Mouse (Mus musculus): ENCODE results near the gene Ctf1.
"Not testable (repeated sequence)": the region's sequence is repeated elsewhere in the genome, so short reads cannot be mapped to it uniquely, and the experiment has no call there.

Gene Ctf1

DNA sequence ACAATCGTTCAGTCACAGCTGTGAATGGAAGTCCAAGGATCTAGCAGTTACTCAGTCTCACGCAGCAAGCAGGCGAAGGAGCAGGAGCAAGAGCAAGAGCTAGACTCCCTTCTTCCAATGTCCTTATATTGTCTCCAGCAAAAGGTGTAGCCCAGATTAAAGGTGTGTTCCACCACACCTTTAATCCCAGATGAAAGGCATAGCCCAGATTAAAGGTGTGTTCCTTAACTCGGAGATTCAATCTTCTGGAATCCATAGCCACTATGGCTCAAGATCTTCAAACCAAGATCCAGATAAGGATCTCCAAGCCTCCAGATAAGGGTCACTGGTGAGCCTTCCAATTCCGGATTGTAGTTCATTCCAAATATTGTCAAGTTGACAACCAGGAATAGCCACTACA is 19.5 kb downstream of the Ctf1 start, which contains the start of gene Ctf2:
TSS of gene Ctf2 (minus strand) at position 101 of the 400 bp plus-strand sequence.
- DNase-seq (ENCODE audit: low spot score in 2 of 2): not testable (repeated sequence)

DNA sequence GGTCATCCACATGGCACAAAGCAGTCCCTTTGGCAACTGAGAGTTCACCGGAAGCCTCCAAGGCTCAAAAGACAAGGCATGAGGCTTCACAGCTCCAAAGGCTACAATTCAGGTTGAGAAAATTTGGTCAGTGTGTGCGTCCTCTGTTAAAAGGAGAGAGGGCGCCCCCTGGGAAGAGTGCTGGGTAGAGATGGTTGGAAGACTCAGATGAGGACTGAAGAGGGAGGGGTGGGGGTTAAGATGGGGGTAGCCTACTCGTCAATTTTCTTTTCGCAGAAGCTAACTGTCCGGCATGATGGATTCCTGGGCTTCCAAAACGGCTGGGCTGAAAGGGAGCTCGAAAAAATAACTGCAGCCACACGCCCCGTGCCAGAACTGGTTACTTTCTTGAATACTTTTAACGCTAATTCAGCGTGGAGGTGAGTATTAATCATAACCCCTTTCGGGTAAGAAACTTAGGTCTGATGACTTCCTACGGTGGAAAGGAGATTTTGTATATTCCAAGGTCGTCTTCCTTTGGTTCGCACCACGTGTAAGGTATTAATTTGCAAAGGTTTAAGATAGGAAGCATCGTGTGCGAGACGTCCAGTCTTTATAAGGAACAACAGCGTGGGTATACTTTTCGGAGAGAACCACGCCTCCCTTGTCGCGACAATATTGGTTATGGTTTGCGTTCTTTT is 32.0 kb downstream of the Ctf1 start, which contains the start of gene Fbxl19:
TSS of gene Fbxl19 (plus strand) at position 178 of the 680 bp plus-strand sequence.
- peak; percentile 61 to 70 for DNase-seq (ENCODE audit: low spot score in 2 of 2)

DNA sequence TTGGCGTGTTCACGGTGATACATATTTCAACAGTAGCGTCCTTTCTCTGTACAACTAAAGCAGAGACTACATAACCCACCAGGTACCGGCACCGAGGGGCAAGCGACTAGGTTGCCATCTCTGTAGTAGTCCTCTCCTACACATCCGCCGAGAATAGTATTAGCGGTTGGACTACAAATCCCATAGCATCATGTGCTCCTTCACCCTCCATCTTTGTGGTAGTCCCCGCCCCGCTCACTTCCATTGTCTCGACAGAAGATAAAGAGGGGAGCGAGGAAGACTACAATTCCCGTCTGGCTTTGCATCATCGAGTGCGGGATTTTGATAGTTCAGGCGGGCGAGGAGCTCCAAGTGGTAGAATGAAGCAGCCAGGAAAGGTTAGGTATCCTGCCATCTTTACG is 32.7 kb downstream of the Ctf1 start:
- DNase-seq (ENCODE audit: low spot score in 2 of 2): peak; percentile 87 to 91

DNA sequence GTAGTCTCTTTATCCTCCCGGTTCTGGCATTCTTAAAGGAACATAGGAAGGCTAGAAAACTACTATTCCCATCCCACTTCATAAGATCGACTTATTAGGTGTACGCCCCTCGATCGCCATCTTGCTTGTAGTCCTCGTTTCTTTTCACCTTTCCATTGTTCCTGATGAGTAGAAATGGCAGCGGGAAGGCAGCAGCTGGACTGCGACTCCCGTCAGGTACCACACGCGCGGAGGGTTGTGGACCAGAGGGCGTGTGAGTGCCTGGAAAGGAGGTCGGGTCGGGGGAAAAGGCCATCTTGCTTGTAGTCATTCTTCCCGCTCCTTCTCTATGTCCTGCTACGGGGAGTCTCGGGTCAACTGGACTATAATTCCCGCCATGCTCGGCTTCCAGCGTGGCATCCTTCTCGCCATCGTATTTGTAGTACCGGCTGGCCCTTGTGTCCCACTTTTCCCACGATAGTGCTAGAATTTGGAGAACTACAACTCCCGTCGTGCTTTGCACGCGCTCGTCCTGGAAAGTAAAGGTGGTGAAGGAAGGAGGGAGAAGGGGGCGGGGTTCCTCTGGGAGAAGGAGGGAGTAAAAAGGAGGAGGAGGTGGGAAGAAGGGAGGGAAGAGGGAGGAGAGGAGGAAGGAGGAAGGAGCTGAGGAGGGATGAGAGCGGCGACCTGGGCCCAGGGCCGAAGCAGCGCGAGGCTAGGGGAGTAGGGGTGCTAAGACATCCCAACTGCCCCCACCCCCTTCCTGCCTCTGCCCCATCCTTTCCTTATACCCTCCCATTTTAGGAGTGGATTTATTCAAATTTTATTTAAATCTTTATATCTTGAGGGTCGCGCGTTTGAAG is 33.3 kb downstream of the Ctf1 start:
- DNase-seq (ENCODE audit: low spot score in 2 of 2): peak; percentile 94 to 97

DNA sequence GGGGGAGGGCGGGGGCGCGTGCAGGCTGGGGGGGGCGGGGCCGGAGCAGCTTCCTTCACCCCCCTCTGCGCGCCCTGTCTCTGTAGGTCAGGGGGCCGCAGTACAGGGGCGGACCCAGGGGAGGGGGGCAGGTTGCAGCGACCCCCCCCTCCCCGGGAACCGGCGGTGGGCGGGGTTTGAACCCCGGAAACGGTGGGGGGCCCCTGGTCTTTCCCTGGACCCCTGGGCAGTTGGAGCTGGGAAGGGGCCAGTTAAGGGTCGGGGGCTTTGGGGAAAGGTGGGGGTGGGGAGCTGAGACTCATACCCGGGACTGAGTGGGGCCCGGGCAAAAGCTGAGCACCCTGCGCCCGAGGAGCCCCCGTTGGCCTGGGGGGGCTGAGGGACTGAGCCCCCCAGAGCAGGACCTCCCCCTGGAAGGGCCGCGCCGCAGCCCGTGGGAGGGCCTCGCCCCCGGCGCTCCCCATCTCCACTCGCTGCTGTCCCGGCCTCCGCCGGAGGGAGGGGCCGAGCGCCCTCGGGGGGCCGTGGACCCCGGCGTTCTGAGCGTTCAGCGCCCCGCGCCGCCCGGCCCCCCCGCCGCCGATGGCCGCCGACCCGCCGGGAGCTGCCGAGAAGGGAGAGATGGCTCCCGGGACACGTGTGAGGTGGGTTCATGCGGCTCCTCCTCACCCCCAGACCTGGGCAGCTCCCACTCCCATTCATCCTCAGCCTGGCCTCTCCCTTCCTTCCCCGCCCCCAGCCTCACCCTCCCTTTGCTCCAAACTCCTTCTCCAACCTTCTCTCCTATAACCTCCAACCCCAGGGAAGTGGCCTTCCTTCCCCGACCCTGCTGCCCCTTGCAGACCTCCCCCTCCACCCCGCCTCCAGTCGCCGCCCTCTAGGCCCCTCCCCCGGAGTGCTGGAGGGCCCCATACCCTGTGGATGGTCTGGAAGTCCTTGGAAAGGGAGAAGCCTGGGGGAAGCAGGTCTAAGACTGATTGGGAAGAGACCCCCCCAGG is 34.3 kb downstream of the Ctf1 start:
- DNase-seq (ENCODE audit: low spot score in 2 of 2): no peak

DNA sequence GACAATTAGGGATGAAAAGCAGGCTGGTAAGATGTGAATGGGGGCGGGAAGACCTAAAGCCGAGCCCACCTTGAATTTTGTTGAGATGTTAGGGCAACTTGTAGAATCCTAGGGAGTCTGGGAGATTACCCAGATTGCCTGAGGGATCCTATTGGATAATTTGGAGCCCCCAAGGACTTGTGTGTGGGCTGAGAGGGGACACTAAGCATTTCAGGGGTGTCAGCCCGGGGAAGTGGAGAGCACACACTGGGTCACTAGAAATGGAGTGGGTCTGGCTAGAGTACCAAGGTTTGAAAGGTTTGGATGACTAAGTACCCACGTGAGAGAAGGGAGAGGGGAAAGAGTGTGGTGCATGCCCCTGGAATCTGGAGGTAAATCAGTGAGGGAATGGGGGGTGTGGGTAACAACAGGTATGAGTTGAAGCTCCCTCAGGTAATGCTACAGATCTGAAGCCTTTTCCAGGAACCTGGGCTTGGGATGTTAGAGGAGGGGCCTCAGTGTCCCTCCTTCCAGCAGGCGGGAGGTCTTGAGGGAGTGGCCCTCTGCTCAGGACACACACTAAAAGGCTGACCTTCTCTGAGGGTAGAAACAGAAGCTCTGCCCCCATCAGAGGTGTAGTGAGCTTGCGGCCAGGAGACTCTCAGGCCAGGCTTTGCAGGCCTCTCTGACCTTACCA is 35.2 kb downstream of the Ctf1 start:
- DNase-seq (ENCODE audit: low spot score in 2 of 2): no peak

DNA sequence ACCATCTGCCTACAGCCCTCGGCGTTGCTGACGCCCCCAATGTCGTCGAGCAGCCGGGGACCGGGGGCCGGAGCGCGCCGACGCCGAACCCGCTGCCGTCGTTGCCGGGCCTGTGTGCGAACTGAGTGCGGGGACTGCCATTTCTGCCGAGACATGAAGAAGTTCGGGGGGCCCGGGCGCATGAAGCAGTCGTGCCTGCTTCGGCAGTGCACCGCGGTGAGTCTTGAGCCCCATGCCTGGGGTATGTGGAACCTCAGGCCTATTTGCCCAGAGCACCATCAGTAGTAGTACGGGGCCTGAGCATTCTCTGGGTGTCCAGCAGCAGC is 35.7 kb downstream of the Ctf1 start:
- no peak for DNase-seq (ENCODE audit: low spot score in 2 of 2)

DNA sequence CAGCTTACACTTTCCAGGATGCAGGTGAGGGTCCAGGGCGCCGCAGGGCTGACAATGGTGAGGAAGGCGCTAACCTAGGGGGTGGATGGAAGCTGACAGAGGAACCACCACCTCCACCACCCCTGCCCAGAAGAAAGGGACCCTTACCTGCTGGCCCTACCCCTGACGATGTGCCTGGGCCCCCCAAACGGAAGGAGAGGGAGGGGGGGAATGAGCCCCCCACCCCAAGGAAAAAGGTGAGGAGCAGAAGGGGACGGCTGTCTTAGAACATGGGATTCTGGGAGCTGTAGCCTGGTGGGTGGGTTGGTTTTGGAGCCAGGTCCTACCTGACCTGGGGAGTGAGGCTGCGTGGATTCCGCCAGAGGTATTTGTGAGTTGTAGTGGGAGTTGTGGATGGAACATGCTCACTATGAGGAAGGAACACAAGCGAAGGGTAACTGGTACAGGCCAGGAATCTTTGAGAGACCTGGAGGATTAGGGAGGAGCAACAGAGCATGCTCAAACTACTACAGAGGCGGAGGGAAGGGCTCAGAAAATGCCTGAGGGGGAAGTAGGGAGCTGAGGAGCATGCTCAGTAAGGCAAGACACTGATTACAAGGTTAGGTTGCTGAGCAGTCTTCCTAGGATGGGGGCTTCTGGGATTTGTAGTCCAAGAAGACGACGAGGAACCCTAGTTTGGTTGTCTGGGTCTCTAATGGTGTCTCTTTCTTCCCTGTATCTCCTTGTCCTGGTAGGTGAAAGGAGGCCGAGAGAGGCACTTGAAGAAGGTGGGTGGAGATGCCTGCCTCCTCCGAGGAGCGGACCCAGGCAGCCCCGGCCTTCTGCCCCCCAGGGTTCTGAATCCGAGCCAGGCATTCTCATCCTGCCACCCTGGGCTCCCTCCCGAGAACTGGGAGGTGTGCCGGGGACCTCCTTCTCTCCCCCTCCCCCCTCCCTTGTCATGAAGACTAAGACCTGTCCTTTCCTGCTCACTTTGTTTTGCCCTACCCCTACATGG is 37.9 kb downstream of the Ctf1 start:
- DNase-seq (ENCODE audit: low spot score in 2 of 2): no peak

DNA sequence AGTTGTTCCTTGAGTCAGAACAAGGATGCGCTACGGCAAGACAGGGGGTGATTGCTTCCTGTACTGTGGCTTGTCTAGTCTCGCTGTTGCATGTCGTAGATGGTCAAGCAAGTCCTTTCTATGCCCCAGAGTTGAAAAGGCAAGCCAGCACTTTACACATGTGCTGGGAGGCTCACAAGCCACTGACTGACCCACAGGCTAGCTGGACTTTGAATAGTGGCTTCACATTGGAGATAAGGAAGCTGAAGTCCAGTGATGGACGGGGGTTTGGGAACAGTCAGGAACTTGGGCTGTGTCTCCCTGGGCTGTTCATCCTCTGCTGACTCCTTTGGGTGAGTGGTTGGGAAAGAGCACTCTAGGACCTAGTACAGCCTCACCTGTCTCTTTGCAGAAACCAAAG is 39.1 kb downstream of the Ctf1 start:
- no peak for DNase-seq (ENCODE audit: low spot score in 2 of 2)

DNA sequence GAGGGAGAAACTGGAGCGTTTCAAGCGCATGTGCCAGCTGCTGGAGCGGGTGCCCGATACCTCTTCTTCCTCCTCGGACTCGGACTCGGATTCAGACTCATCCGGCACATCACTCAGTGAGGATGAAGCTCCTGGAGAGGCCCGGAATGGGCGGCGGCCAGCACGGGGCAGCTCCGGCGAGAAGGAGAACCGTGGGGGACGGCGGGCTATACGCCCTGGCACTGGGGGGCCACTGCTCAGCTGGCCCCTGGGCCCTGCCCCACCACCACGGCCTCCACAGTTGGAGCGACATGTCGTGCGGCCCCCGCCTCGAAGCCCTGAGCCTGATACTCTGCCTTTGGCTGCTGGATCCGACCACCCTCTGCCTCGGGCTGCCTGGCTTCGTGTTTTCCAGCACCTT is 39.5 kb downstream of the Ctf1 start:
- DNase-seq (ENCODE audit: low spot score in 2 of 2): no peak

DNA sequence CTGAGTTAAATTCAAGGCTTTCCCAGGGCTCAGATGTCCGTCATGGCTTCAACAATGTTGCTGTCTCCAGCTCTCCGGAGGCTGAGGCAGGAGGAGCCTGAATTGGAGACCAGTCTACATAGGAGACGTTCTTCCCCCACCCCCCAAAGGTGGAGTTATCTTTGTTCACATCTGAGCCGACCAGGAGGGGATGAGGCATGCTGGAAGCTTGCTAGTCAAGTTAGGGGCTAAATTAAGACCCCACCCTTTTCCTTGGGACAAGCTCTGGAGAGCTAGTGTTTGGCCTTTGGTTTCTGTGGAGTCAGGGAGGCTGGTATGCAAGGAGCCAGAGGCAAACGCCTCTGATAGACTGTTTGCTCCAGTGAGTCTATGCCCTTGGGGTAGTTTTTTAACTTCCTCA is 40.6 kb downstream of the Ctf1 start:
- DNase-seq (ENCODE audit: low spot score in 2 of 2): no peak

DNA sequence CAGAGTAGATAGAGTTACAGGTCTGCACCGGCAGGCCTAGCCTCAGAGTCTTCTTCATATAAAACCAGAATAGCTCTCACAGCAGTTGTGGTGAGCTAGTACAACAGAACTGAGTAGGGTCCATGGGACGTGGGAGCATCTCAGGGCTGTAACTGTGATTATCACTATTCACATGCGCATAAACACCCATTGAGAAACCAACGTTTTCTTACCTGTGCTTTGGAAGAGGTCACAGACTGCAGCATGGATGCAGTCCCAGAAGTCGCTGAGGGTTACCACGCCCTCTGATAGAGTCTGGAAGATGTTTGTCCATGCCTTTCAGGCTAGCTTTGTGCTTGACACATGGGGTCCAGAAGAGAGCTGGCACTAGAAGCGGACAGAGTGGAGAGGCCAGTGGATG is 41.2 kb downstream of the Ctf1 start:
- no peak for DNase-seq (ENCODE audit: low spot score in 2 of 2)

DNA sequence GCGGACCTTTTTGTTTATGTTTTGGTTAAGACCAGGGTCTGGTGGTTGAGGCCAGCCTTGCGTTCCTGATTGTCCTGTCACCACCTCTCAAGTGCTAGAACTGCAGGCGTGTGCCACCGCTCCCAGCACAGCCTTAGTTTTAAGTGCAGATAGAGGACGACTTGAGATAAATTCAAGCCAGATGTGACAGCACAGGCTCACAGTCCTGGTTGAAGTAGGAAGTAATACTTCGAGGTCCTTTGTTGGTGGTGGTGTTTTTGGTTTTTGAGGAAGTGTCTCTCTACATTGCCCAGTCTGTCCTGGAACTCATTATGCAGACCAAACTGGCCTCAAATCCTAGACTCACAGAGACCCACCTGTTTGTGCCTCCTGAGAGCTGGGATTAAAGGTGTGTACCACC is 47.2 kb downstream of the Ctf1 start:
- DNase-seq (ENCODE audit: low spot score in 2 of 2): no peak

DNA sequence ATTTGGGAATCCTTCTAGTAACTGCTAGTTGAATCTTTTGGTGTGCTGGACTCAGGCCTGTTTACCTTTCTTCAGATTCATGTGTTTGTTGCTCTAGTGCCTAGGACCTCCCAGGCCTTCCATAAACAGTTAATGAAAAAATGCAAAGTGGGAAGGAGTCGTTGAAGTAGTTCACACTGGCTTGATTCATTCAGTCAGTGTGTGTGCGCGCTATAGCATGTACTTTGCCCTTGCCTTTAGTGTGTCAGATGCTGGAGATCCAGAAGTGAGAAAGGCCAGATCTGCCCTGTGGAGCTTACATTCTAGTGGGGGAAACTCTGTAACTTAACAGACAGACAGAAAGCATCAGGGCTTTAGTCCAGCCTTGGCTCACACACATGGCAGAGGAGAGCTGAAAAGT is 47.9 kb downstream of the Ctf1 start:
- DNase-seq (ENCODE audit: low spot score in 2 of 2): no peak

DNA sequence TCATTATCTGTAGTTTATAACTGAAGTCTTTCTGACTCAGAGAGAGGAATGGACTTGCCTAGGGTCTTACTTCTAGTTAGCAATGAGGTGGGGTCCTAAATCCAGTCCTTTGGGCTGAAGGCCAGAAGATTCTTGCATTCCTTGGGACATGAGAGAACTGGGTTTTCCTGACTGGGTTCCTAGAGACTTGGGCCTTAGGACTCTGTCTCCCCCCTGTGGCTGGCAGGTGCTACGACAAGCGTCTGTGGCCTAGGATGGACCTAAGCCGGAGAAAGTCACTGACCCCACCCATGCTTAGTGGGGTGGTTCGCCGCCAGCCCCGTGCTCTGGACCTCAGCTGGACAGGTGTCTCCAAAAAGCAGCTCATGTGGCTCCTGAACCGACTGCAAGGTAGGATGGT is 48.5 kb downstream of the Ctf1 start:
- peak; percentile 59 to 72 for DNase-seq (ENCODE audit: low spot score in 2 of 2)

DNA sequence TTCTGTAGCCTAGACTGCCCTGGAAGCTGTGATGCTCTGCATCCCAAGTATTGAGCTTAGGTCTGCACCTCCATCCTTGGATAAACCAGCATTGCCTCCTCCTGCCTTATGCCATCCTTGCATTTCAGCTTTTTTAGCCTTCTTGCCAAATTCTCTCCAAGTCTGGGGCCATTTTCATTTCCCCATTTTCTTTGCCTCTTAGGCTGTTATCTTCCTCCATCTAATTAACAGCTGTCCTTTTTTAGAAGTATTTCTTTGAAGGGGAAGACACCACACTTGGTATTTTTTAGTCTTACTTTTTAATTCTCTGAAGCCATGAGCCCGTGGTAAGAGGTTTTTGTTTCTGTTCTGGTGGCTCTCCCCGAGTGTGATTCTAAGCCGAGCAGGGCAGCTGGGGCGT is 51.1 kb downstream of the Ctf1 start:
- no peak for DNase-seq (ENCODE audit: low spot score in 2 of 2)

DNA sequence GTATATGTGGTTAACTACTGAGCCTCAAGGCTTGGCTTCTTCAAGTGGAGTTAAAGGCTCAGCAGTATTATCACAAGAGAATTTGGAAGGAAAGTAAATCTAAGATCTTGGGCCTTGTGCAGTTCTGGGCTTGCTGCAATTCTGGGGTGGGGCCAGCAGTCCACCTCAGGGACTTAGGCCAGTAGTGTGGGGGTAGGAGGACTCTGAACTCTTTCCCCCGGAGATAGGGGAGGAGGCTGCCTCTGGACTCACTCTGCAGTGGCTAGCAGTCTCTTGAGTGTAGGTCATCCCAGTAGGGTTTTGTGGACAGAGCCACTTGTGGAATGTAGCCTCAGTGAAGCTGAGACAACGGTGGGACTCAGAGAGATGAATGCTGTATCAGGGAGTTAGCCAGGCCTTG is 53.2 kb downstream of the Ctf1 start:
- no peak for DNase-seq (ENCODE audit: low spot score in 2 of 2)

DNA sequence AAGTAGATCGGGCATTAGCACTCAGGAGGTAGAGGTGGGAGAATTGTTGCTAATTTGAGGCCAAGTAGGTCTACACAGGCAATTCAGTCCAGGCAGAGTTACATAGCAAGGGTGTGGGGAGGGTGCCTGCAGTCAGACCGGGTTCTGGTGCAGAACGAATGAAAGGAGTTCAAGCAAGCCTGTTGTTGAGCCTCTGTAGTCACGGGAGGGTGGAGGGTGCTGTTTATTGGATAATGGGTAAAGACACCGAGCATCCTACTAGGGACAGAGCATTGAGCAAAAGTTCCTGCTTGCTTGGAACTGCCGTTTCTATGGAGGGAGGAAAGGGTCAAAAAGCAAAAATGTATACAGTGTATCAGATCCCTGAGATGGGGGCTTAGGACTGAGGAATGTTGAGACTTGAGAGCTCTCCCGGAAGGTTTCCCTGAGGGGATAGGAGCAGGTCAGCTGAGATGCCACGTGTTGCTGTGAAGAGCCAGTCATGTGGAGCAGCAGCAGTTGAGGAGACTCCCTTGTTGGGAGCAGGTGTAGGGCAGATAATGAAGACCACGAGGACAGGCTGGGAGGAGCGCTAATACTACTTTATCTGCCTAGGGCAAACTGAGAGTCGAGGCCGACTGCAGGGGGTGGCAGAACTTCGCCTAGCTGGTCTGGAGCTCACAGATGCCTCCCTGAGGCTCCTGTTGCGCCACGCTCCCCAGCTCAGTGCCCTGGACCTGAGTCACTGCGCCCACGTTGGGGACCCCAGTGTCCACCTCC is 54.5 kb downstream of the Ctf1 start:
- DNase-seq (ENCODE audit: low spot score in 2 of 2): no peak

Data from urinary bladder, postnatal 36 days (tissue).